Comparison of ENCODE assay signal across 15 mouse cellular contexts in the genomic region with DNA sequence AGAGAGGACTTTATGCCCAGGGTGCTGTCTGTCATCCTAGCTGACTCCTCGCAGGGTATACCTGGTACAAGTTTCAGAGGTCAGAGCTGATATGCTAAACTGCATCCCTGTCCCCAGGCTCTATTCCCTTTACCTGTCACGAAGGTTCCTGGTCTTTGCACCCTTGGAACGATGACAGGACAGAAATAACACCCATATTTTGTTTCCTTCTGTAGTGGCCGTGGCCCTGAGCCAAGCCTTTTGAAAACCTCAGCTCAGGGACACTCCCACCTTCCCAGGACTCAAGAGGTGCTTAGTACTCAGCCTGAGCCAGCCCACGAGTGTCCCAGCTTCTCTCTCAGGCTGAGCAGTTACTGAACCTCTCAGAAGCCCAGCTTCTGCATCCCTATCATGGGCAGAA. TPM values are rescaled to one million over a fixed set of nuclear protein-coding genes. Genes with fewer than 3 reads are reported as not detected.
DNase-seq lines count a peak whose midpoint lies in the region; ATAC-seq and TF ChIP-seq lines count a peak whose summit lies in the region.
"Had no signal": no experiment of that assay in that cellular context is flagged by ENCODE, and none has a peak within 500 bp of the region (broad histone marks: within the 10 kb centered on the region; RNA-seq: fewer than 3 reads in every experiment).

No protein-coding gene starts in this region.

- no peaks in the 10 kb centered on the region for H3K9me3 ChIP-seq in forebrain, postnatal 0 days (ENCODE audit: low read length)
- no peaks in the 10 kb centered on the region for H3K9me3 ChIP-seq in forebrain, embryonic 13.5 days (replicated peaks)
- H3K9me3 ChIP-seq in liver, postnatal 0 days (ENCODE audit: low read length) = no peaks in the 10 kb centered on the region
- H3K9me3 ChIP-seq: neural tube, embryonic 13.5 days had no signal

- H3K27ac ChIP-seq in forebrain, postnatal 0 days (ENCODE audit: low read depth, low read length) = peak overlapping the region; percentile 54; the same call in 1 of the 2 replicates
- H3K27ac ChIP-seq in forebrain, embryonic 13.5 days = no peak overlapping the region
- no peak overlapping the region for H3K27ac ChIP-seq in liver, adult 2 months (replicated peaks; ENCODE audit: insufficient read depth, low read depth, low read length)
- H3K27ac ChIP-seq in liver, postnatal 0 days (ENCODE audit: low read depth) = no peak overlapping the region
- peak overlapping the region; percentile 34 for H3K27ac ChIP-seq in small intestine, adult 2 months (ENCODE audit: insufficient read depth, low read depth, low read length)
- H3K27ac ChIP-seq: liver, embryonic 14.5 days; neural tube, embryonic 13.5 days had no signal

- 62% methylated on average over 5 of the region's 5 CpGs for WGBS in forebrain, postnatal 0 days
- WGBS in forebrain, embryonic 13.5 days = 71% methylated on average over 5 of the region's 5 CpGs
- 31% methylated on average over 5 of the region's 5 CpGs for WGBS in liver, adult 2 months
- WGBS in liver, postnatal 0 days (ENCODE audit: insufficient replicate concordance) = 43% methylated on average over 5 of the region's 5 CpGs
- 45% methylated on average over 5 of the region's 5 CpGs for WGBS in lung, adult 2 months
- WGBS in small intestine, adult 2 months = 18% methylated on average over 5 of the region's 5 CpGs

- no peak for ATAC-seq in forebrain, postnatal 0 days
- ATAC-seq in forebrain, embryonic 13.5 days = no peak
- ATAC-seq in liver, postnatal 0 days = no peak
- ATAC-seq: Patski had no signal

- no peaks in the 10 kb centered on the region for H3K27me3 ChIP-seq in forebrain, postnatal 0 days (ENCODE audit: insufficient read depth, low read length)
- no peaks in the 10 kb centered on the region for H3K27me3 ChIP-seq in forebrain, embryonic 13.5 days
- no peaks in the 10 kb centered on the region for H3K27me3 ChIP-seq in liver, adult 2 months (ENCODE audit: control insufficient read depth, insufficient read depth, low read length)
- no peaks in the 10 kb centered on the region for H3K27me3 ChIP-seq in liver, postnatal 0 days (ENCODE audit: insufficient read depth, low read length)
- no peaks in the 10 kb centered on the region for H3K27me3 ChIP-seq in small intestine, adult 2 months (ENCODE audit: control insufficient read depth, insufficient read depth, low read length)
- H3K27me3 ChIP-seq: neural tube, embryonic 13.5 days; Patski had no signal

- TF ChIP-seq CTCF in forebrain, postnatal 0 days (IDR thresholded peaks at IDR 0.05; ENCODE audit: low read depth) = no peak
- no peak for TF ChIP-seq CTCF in liver, adult 2 months (IDR thresholded peaks at IDR 0.05; ENCODE audit: low read depth, low read length)
- TF ChIP-seq CTCF in liver, postnatal 0 days (IDR thresholded peaks at IDR 0.05; ENCODE audit: low read depth) = no peak
- TF ChIP-seq CTCF in lung, adult 2 months (IDR thresholded peaks at IDR 0.05; ENCODE audit: insufficient read depth, low read length) = no peak
- TF ChIP-seq CTCF in small intestine, adult 2 months (IDR thresholded peaks at IDR 0.05; ENCODE audit: extremely low read depth, insufficient read length, insufficient replicate concordance, low read depth, low read length) = no peak

- H3K36me3 ChIP-seq in forebrain, postnatal 0 days (ENCODE audit: insufficient read depth) = no peaks in the 10 kb centered on the region
- H3K36me3 ChIP-seq in forebrain, embryonic 13.5 days (ENCODE audit: poor library complexity, severe bottlenecking) = no peaks in the 10 kb centered on the region
- no peaks in the 10 kb centered on the region for H3K36me3 ChIP-seq in liver, adult 2 months (ENCODE audit: control insufficient read depth, insufficient read depth, low read length)
- no peaks in the 10 kb centered on the region for H3K36me3 ChIP-seq in liver, postnatal 0 days (replicated peaks; ENCODE audit: insufficient read depth, low read length)
- H3K36me3 ChIP-seq in small intestine, adult 2 months (ENCODE audit: control insufficient read depth, insufficient read depth, low read length) = no peaks in the 10 kb centered on the region
- H3K36me3 ChIP-seq: neural tube, embryonic 13.5 days had no signal

- no peaks in the 10 kb centered on the region for H3K4me1 ChIP-seq in forebrain, postnatal 0 days (ENCODE audit: insufficient read depth)
- H3K4me1 ChIP-seq in forebrain, embryonic 13.5 days = no peaks in the 10 kb centered on the region
- peaks cover 24% of the 10 kb centered on the region for H3K4me1 ChIP-seq in liver, adult 2 months (ENCODE audit: control insufficient read depth, insufficient read depth, low read length)
- peaks cover 41% of the 10 kb centered on the region for H3K4me1 ChIP-seq in liver, postnatal 0 days (ENCODE audit: insufficient read depth)
- no peaks in the 10 kb centered on the region for H3K4me1 ChIP-seq in lung, adult 2 months (ENCODE audit: control insufficient read depth, insufficient read depth, low read length)
- H3K4me1 ChIP-seq in small intestine, adult 2 months (ENCODE audit: control insufficient read depth, insufficient read depth, insufficient read length, low read length) = peaks cover 15% of the 10 kb centered on the region; the same call in 1 of the 2 replicates
- H3K4me1 ChIP-seq: neural tube, embryonic 13.5 days had no signal

- H3K4me2 ChIP-seq in forebrain, postnatal 0 days (ENCODE audit: low read depth) = no peak overlapping the region
- no peak overlapping the region for H3K4me2 ChIP-seq in forebrain, embryonic 13.5 days
- H3K4me2 ChIP-seq in liver, postnatal 0 days (ENCODE audit: low read depth, low read length) = no peak overlapping the region
- H3K4me2 ChIP-seq: heart, embryonic 11.5 days; neural tube, embryonic 13.5 days had no signal

- H3K79me2 ChIP-seq in liver, adult 2 months (ENCODE audit: control insufficient read depth, insufficient read depth, low read length) = no peaks in the 10 kb centered on the region

- no peak for DNase-seq in forebrain, postnatal 0 days
- DNase-seq in liver, adult 2 months (ENCODE audit: extremely low read depth, low read depth, low spot score) = peak; percentile 79
- no peak for DNase-seq in liver, postnatal 0 days
- peak; percentile 54 for DNase-seq in lung, adult 2 months
- no peak for DNase-seq in Muller cell, postnatal 12 days (ENCODE audit: inconsistent ontology term)
- no peak for DNase-seq in spleen, adult 12 weeks (ENCODE audit: low spot score)
- DNase-seq: cerebellum, postnatal 14 days; gastrocnemius, postnatal 25 days; thymus, postnatal 4 days had no signal

- TF ChIP-seq POLR2A in liver, adult 2 months (IDR thresholded peaks at IDR 0.05; ENCODE audit: extremely low read depth, insufficient read depth, low read length) = no peak
- no peak for TF ChIP-seq POLR2A in lung, adult 2 months (IDR thresholded peaks at IDR 0.05; ENCODE audit: borderline replicate concordance, extremely low read depth, low read depth, low read length)
- no peak for TF ChIP-seq POLR2A in small intestine, adult 2 months (IDR thresholded peaks at IDR 0.05; ENCODE audit: low read depth, low read length)

- no peak overlapping the region for H3K9ac ChIP-seq in forebrain, postnatal 0 days
- no peak overlapping the region for H3K9ac ChIP-seq in forebrain, embryonic 13.5 days
- no peak overlapping the region for H3K9ac ChIP-seq in liver, adult 2 months (ENCODE audit: low read depth, low read length)
- no peak overlapping the region for H3K9ac ChIP-seq in liver, postnatal 0 days (replicated peaks)
- H3K9ac ChIP-seq: liver, embryonic 14.5 days; neural tube, embryonic 13.5 days had no signal

- H3K4me3 ChIP-seq in forebrain, postnatal 0 days (ENCODE audit: low read depth, low read length) = no peak overlapping the region
- H3K4me3 ChIP-seq in forebrain, embryonic 13.5 days = no peak overlapping the region
- no peak overlapping the region for H3K4me3 ChIP-seq in liver, adult 2 months (ENCODE audit: insufficient read depth, low read depth, low read length)
- no peak overlapping the region for H3K4me3 ChIP-seq in liver, postnatal 0 days (ENCODE audit: low read depth, low read length)
- H3K4me3 ChIP-seq in lung, adult 2 months (replicated peaks; ENCODE audit: extremely low read depth, low read depth, low read length) = no peak overlapping the region
- no peak overlapping the region for H3K4me3 ChIP-seq in small intestine, adult 2 months (ENCODE audit: low read depth, low read length)
- H3K4me3 ChIP-seq: neural tube, embryonic 13.5 days had no signal

- no peak for TF ChIP-seq EP300 in liver, postnatal 0 days (IDR thresholded peaks at IDR 0.05; ENCODE audit: low read depth)

RNA-seq across cellular contexts. Expression of gene Slc2a9, which starts 4.5 kb away (rescaled TPM):
- total RNA-seq in forebrain, postnatal 0 days (2014; rRNA removed) = 2.2 and 5.0 TPM in 2 replicates
- 0.36 and 0.81 TPM in 2 replicates for polyA plus RNA-seq in forebrain, postnatal 0 days (2015; fragmentation: Nextera tagmentation; extraction: Ambion mirVana)
- 0.05 and 0.28 TPM in 2 replicates for polyA plus RNA-seq in forebrain, embryonic 13.5 days (2015; fragmentation: Nextera tagmentation; extraction: Ambion mirVana)
- 48.3 and 80.8 TPM in 2 replicates for total RNA-seq in liver, adult 2 months (2014; rRNA removed)
- polyA plus RNA-seq in liver, adult 2 months (2012; rRNA removed) = 30.7 and 33.0 TPM in 2 replicates
- polyA plus RNA-seq in liver, postnatal 0 days (2015; fragmentation: Nextera tagmentation; extraction: Ambion mirVana) = 3.3 and 5.7 TPM in 2 replicates
- polyA plus RNA-seq in lung, adult 2 months (2012; rRNA removed) = 4.9 and 5.0 TPM in 2 replicates
- polyA plus RNA-seq in small intestine, adult 2 months (2012; rRNA removed) = 5.4 and 17.3 TPM in 2 replicates

Comparison
In these comparisons a context has a peak if more than half of its experiments do, and no peak if none do; other contexts are left out.
1. DNase-seq: peak in liver, adult 2 months (single experiment) and lung, adult 2 months (single experiment); none in forebrain, postnatal 0 days (single experiment), liver, postnatal 0 days (single experiment), Muller cell, postnatal 12 days (single experiment) and spleen, adult 12 weeks (single experiment).
2. H3K27ac ChIP-seq: peak in forebrain, postnatal 0 days (single experiment) and small intestine, adult 2 months (single experiment); none in forebrain, embryonic 13.5 days (single experiment), liver, adult 2 months (single experiment) and liver, postnatal 0 days (single experiment).